Mouse (Mus musculus) liver (tissue): Measurements from ENCODE around the gene Lamp2.
"Not testable (repeated sequence)": the region's sequence is repeated elsewhere in the genome, so short reads cannot be mapped to it uniquely, and the experiment has no call there.

Experiments used
- DNase-seq: peaks from one replicate; pipeline ENCODE4 v3.0.0-alpha.2; 2020; ENCODE audit warnings: mixed read lengths

The Lamp2 gene

GRCm38 (mm10) chrX:38426043-38426442 is 30.2 kb downstream of the Lamp2 start:
- DNase-seq = no peak

DNA sequence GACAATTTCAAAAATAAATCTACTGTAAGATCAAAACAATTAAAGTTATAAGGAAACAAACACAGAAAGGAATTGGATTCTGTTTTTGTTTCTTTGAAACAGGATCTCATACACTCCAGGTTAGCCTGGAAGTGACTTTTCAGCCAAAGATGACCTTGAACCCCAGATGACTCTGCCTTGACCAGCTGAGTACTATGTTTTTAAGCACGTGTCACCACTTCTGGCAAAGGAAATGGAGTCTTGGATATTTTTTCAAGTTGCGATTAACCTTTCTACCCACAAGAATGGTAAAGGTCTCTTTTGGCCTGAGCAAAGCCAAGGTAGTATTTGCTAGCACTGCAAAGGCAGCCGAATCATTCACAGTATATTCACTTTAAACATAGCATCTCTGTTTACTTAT is 33.2 kb downstream of the Lamp2 start:
- DNase-seq = no peak

DNA sequence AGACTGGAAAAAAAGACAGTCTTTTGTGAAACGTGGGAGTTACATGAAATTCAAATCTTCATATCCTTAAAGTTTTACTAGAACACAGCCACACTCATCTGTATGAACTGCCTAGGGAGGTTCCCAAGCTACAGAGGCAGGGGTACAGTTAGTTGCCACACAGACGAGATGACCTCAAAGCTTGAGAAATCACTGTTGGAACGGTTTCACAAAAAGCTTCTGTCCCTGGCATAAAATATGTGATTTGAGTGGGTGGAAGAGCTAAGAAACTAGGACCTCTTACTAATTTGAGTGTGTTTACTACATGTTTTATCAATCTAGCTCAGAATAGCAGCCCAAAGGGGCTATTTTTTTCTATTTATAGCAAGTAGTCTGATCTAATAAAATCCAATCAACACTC is 33.9 kb downstream of the Lamp2 start:
- no peak for DNase-seq

DNA sequence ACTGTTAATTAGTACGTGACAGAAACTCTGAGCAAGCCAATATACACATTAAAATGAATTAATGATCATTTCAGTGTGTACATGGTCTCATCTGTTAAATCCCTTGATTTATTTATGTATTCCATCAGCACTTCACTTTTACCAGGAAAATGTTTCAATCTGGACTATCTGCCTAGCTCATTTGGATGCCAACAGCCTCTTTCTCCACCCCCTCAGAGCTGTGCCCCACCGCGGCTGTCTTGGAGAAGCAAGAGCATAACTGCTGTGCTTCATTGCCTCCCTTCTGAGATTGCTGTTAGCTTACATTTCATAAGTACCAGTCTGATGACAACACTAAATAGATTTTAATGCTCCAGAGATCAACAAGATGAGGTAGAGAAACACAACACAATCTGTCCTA is 52.4 kb downstream of the Lamp2 start:
- no peak for DNase-seq

DNA sequence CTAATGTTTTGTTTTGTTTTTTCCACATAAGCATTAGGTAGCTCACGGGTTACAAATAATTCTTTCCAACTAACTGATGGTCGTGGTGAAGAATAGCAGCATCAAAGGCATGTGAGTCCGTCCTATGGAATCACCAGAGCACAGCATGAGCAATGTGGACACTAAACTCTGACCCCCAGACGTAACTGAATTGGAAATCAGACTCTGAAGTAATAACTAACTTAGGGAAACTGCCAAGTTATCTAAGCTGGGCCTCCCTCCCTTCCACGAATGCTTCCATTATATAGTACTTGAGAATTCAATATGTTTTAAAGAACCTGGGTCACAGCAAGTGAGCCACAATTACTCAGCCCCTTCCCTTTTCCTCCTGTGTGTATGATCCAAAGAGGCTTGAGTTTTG is 53.3 kb downstream of the Lamp2 start:
- no peak for DNase-seq

DNA sequence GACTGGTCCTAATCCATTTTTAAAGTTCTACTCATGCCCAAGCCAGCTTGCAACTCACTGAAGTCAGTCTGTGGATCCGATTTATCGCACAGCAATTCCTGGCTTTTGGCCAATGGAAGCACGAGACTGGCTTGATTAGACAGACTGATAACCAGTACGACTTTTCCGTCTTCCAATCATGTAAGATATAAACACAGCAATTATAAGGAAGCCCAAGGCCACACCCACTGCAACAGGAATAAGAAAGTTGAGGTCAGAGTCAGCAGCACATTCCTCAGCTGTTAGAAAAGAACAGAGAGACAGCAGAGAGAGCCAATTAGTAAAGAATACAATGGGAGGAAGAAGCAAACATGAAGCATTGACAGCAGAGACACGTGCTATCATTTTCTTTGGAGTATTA is 54.2 kb downstream of the Lamp2 start:
- DNase-seq = no peak

GRCm38 (mm10) chrX:38400616-38401015 is 55.6 kb downstream of the Lamp2 start:
- no peak for DNase-seq

- DNase-seq = no peak
These were observed 56.6 kb downstream of the Lamp2 start for GRCm38 (mm10) chrX:38399671-38400070.

- not testable (repeated sequence) for DNase-seq
These were observed 83.1 kb downstream of the Lamp2 start for GRCm38 (mm10) chrX:38373169-38373568.

DNA sequence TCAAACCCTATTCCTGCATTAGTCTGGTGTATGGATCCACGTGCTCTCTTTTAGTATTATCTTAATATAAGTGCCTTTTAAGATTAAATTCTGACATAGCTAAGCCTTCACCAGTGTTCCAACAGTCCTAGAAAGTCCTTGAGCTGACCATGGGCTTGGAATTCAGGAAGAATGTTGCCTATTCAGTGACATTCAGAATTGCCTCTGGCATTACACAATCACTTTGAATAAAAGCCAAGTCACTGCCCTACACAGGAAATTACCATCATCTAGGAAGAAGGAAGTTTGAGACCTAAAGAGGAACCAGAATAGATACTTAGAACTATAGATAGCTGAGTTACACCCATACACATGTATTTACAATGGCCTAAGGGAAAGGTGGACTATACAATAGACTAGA is 91.6 kb downstream of the Lamp2 start:
- not testable (repeated sequence) for DNase-seq

- no peak for DNase-seq
These were observed 94.2 kb downstream of the Lamp2 start for GRCm38 (mm10) chrX:38362016-38362415.
